Mouse (Mus musculus): ENCODE measurements around the gene Adam15.

The Adam15 gene

DNA sequence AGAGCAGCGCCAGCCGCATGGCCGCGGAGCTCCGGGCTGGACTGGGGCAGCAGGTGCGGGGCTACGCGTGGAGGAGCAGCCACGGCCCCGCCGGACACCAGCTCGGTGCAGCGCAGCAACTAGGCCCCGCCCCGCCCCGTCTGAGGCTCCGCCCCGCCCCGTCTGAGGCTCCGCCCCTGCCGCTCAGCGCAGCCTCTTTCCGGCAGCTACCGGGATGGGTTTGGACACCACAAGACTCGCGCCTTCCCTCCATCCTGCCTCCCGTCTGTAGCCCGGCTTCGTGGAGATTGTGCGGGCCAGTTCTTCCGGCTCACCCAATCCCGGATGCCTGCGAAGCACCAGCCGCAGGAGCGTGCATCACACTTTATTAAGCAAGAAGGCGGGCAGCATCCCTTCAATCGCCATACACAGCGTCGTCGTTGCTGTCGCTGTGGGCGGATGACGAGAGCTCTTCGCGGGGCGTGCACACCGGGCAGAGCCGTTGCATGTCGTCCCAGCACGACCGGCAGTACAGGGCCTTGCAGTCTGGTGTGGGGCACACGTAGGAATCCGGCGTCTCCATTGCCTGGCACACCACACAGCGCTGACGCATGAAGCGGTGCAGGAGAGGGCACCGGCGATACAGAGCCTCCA, at the start of gene Adam15:
Adam15 (minus strand) TSS at position 128 of the 633 bp plus-strand sequence.
- DNase-seq (ENCODE audit: inconsistent age in 2 of 2, low spot score in 1 of 2): peak; percentile 94 to 98

DNA sequence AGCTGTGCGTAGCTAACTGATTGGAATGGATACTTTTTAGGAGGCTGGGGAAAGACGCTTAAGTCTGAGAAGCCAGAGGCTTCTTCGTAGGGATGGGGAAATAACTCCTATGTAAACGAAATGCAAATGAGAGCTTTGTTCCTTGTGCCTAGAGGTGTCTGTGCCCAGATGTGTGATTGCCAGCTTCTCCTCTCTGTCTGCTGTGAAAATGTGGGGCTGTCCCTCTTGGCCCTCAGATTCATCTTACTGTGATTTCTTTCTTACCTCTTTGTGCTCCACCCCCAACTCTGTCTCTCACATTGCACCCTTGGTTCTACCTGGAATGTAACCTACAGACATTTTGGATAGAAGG, 46.8 kb upstream of the Adam15 start:
- no peak for DNase-seq (ENCODE audit: inconsistent age in 2 of 2, low spot score in 1 of 2)

DNA sequence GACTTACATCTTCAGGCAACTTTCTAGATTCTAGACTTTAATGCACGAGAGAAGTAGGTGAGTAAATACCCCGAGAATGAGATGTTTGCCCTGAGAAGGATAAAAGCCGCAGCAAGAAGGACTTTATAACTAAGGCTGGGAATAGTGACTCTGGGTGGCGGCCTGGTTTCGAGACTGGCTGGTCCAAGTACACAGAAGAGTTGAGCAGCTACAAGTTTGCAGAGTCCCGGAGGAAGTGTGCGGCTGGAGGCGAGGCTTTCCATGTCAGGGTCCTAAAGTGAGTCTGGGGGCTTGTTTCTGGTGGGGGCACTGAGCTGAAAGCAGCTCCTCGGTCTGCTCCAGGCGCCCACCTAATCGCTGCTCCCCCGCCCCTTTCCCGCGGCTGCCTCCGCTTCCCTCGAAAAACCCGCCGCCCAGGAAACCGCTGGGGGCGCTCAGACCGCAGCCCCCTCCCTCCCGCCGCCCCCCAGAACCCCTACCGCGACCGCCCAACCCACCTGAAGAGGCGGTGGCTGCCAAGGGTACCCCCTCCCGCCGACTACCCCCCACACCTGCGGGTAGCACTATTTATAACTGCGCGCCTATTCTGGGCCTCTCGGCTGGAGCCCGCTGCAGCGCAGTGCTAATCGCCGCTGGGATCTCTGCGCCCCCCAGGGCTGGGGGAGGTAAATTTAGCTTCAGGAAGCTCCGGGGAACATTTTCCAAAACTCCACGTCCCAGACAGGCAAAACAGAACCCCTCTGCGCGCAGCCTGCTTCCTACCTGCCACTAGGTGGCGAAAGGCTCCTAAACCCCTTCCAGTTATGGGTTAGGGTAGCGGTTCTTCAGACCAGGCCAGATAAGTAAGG, 46.2 kb upstream of the Adam15 start:
- peak; percentile 79 to 94 for DNase-seq (ENCODE audit: inconsistent age in 2 of 2, low spot score in 1 of 2)

DNA sequence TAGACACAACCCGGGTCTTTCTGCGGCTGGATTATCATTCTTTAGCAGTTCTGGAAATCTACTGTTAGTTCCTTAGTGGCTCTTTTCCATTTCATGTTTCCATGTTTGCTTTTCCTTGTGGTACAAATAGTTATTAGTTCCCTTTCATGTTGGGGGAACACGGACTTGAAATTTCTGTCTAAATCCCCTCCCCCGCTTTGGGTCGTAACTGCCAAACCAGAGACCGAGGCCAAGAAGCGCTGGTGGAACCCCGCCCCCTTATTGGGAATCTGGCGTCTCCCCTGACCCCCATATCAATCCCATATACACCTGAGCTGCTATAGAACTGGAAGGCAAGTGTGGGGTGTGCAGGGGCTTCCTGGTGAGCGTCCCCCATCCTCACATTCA, 45.6 kb upstream of the Adam15 start:
- peak in 1 of 2 experiments; percentile 57 for DNase-seq (ENCODE audit: inconsistent age in 2 of 2, low spot score in 1 of 2)

DNA sequence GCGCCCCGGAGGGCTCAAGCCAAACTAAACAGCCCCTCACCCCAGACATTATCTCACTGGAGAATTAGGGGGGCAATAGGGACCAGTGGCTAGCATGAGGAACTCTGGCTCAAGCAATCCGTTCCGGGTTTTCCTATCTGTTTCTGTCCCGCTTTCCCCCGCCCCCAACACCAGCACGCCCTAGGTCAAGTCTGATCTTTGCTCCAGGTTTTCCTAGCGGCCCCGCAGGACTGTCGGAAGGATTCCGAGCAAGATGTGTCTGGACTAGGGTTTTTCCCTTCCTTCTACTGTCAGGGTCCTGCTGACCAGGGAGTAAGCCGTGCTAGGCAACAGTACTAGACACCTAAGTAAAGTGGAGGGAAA, 45.1 kb upstream of the Adam15 start:
- DNase-seq (ENCODE audit: inconsistent age in 2 of 2, low spot score in 1 of 2): peak; percentile 90 to 96

DNA sequence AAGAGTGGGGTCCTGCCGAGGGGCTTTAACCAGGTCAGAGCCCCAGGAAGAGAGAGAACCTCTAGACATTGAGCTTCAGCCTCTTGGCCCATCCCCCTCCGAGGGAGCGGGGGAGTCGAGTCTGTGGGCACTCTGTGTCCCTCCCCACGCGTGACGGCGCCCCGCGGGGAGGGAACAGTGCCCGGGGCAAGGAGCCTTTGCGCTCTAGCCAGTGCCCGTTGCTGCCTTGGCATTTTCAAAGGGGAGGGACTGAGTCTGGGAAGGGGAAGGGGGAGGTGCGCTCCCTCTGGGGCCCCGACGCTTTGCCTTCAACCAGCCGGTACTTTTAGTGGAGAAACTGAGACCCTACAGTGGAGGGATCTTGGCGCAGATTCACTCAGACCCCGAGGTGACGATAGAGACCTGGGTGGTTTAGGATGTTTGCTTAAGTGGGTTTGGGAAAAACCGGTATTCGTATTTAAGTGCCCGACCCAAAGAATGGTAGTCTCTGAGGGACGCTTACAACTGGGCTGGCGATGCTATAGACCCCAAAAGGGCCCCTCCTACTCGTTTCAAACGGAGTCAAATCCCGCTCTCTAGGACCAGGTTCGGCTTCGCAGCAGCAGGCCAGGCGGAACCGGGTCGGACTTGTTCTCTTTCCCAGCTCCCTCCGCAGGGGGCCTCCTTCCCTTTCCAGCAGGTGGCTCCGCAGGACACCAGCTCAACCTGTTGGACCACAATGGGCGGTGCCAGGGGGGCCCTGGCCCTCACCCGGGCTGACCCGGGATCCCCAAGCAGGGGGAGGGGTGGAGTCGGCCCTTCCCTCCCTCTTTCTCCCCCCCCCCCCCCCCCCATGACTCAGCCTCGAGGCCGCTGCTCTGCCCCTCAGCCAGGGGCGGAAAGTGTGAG, 44.5 kb upstream of the Adam15 start, which contains the start of gene Zbtb7b:
Zbtb7b (minus strand) TSS at position 771 of the 888 bp plus-strand sequence.
- DNase-seq (ENCODE audit: inconsistent age in 2 of 2, low spot score in 1 of 2): peak; percentile 93 to 96

DNA sequence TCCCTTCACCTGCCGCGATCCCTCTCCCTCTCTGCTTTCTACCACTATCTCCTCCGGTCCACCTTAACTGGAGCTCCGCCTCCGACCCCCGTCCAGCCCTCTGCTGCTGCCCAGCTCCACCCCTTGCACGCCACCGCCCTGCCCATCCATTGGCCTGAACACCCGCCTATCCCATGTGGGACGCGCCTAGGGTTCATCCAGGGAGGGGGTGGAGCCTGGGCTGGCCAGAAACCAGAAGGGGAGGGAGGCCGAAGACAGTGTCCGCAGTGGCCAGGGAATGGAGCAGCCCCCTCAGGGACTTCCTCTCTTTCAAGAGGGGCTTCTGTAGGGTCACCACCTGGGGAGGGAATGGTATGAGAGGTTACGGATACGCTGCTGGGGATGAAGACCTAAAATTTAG, 43.8 kb upstream of the Adam15 start:
- peak; percentile 99 to 100 for DNase-seq (ENCODE audit: inconsistent age in 2 of 2, low spot score in 1 of 2)

DNA sequence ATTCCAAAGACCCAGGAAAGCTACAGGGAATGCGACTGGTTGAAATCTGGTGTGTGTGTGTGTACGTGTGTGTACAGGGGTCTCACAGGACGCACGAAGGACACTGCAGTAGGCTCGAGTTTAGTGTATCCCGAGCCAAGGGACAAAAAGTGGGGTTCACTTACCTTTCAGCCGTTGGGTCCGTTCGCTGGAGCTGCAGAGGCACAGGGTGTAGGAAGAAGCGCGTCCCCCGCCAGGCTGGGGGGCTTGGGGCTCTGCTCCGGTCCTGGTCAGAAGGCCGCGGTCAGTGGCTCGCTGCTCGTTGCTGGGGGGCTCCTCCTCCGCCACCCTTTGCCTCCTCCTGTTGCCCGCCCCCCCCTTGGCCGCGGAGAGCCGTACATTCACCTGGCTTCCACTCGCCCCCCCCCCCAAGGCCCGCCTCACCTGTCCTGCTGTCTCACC, 43.1 kb upstream of the Adam15 start:
- DNase-seq (ENCODE audit: inconsistent age in 2 of 2, low spot score in 1 of 2): peak; percentile 71 to 86

DNA sequence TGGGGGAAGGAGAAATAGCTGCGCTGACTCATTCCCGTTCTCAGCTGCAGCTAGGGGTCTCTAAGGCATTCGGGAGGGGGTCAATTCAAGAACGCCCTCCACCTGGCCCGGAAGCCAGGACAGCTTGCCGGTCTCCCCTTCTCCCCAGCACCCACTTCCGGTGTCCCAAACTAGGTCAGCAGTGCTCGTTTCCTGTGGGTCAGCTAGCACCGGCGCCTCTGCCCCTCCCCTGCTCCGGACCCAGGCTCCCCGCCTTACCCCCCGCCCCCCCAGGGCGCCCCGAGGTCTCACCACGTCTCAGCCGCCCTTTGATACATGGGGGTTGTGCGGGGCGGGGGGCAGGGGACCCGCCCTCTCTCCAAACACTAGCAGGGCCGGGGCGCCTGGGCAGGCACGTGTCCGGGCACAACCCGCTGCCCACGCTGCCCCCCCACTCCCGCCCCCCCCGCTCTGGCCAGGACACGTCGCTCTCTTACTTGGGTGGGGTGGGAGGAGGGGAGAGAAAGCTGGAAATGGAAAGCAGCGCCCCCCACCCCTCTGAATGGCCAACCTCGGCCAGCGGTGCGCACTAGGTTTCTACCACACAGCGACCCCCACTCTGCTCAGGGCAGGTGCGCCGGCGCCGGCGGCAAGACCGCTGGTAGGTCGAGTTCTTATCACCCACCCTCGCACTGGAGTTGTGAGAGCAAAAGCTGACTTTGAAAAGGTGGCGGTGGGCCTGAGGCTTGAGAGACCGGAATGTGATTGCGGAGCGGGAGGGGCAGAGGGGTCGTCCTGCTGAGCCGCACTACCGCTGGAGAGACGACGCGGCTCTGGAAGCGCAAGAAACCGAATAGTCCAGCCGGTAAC, 42.1 kb upstream of the Adam15 start:
- peak; percentile 87 to 95 for DNase-seq (ENCODE audit: inconsistent age in 2 of 2, low spot score in 1 of 2)

DNA sequence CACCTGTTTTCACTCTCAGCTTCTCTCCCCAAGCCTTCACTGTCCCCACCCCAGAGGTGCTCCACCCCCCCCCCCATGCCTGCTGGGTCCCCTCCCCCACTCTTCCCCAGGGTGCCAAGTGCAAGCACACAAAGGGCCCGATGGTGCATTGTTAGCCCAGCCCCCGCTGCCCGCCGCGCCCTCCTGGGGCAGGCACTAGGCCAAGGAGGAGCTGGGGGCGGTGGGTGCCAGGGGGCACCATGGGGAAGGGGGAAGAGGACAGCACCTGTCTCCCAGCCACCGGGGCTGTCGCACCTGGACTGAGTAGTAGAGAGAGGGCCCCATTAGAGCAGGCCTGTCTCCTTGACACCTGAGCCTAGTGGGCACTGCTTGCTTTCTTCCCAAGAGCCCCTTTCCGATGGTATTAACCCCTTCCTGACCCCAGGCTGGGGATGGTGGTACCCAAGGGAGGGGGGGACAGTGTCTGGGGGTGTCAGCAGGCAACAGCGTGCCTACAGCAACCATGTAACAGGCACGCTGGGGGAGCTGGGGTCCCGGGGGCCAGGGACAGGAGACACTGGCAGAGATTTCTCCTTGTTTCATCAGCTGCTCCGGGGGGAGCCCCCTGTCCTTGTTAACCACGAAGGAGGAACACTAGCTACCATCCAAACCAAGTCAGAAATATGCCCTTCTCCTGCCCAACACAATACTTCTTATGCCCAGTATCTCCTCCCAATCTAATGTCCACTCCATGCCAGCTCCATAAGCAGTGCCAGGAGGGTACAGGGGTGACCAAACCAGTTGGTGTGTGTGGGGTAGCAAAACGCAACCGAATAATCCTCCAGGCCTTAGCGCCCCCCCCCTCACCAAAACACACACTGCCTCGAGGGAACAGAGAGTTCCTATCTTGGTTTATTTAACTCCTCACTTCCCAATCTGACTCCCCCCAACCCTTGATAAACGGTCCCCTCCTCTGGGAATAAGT, 41.2 kb upstream of the Adam15 start:
- peak; percentile 61 to 82 for DNase-seq (ENCODE audit: inconsistent age in 2 of 2, low spot score in 1 of 2)

DNA sequence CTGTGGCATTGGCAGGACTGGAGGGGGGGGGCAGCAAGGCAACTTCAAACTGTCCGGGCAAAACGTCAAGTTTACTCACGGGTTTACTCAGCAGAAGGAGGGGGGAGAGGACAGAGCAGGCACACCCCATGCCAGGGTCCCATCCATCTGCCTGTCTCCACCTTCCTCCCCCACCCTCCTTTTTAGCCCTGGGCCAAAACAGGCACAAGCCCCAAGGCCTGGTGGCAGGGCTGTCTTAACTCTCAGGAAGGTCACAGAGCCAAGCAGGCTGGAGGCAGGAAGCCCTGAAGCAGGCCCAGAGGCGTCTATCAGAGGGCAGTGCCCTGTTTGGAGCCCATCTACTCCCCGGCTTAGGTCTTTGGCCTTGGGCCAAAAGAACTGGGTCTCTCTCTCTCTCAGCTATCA, 40.3 kb upstream of the Adam15 start:
- peak; percentile 86 to 93 for DNase-seq (ENCODE audit: inconsistent age in 2 of 2, low spot score in 1 of 2)

DNA sequence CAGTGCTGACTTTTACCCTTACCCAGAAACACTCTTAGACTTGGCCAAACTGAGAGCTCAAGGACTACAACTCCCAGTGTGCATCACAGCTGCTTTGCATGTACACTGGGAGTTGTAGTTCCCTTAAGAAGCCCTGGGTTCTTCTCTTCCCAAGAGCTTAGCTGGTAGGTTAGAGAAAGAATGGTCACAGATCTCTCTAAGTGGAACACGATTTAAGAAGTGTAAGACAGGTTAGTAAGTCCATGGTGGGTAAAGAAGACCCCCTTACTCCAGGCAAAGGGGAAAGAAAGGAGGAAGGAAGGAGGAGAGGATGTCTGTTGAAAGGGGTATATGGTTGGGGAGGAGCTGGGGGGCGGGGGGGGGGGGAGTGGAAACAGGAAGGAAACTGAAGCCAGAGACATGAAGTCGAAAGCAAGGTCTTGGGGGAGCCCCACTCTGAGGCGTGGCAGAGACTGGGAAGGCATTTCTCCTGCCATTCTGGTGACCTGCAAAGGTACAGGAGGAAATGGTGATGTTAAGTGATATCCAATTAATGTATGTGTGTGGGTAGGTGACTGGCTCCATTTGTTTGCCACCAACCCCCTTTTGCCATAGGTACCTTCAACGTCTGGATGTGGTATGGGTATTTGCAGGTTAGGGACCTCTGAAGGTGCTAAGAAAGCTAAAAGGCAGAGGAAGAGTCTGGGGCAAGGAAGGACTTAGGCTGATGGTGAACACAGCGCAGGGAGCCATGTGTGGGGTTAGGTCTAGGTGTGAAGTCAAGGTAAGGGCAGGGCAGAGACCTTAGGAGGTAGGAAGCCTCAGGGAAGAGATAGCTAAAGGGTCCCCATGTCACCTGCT, 39.3 kb upstream of the Adam15 start:
- peak in 1 of 2 experiments; percentile 64 for DNase-seq (ENCODE audit: inconsistent age in 2 of 2, low spot score in 1 of 2)

DNA sequence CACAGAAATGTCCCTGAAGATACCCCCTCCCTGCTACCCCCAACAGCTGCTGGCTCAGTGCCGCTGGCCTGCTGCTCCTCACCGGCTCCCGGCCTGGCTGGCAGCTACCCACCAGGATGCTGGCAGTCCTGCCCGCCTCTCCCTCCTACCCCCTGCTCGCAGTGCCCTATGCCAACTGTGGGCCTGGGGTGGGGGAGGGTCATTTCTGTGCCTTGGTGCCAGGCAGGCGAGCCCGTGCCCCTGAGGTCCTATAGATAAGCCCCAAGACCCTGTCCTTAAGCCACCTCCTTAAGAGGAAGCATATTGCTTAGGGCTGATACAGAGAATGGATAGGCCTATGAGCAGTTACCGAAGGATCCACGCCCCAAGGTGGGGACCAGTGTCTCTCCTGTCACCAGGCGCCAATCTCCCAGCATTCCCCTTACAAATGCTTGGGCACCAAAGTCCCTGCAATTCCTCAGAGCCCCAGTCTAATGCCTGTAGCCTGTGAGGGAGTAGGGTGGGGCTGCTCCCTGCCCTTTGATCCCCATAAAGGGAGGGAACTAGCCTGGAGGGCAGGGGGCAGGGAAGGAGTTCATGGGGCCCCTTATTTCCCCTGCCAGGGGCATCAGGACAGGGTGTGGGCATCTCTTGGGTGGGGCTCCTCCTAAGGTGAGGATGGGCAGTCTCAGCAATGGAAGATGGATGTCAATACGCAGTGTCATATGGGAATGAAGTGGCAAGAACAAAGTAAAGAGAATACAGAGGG, 38.5 kb upstream of the Adam15 start:
- DNase-seq (ENCODE audit: inconsistent age in 2 of 2, low spot score in 1 of 2): peak; percentile 44 to 76

DNA sequence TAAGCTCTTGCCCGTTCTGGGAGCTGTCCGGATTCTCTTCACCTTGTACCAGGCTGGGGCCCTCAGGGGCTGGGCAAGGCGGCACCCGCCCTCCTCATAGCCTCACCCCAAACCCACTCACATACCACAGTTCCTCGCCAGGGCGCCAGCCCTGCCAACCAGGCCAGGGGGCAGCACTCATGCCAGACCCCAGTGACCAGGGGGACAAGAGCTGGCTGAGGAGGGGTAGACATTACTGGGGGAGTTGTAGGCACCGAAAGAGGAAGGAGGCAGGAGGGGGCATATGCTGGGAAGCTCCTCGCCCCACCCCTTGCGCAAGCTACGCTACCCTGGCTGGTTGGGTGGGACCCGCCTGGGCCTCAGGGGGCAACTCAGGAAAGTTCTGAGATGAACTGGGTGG, 37.8 kb upstream of the Adam15 start:
- DNase-seq (ENCODE audit: inconsistent age in 2 of 2, low spot score in 1 of 2): peak; percentile 40 to 76

DNA sequence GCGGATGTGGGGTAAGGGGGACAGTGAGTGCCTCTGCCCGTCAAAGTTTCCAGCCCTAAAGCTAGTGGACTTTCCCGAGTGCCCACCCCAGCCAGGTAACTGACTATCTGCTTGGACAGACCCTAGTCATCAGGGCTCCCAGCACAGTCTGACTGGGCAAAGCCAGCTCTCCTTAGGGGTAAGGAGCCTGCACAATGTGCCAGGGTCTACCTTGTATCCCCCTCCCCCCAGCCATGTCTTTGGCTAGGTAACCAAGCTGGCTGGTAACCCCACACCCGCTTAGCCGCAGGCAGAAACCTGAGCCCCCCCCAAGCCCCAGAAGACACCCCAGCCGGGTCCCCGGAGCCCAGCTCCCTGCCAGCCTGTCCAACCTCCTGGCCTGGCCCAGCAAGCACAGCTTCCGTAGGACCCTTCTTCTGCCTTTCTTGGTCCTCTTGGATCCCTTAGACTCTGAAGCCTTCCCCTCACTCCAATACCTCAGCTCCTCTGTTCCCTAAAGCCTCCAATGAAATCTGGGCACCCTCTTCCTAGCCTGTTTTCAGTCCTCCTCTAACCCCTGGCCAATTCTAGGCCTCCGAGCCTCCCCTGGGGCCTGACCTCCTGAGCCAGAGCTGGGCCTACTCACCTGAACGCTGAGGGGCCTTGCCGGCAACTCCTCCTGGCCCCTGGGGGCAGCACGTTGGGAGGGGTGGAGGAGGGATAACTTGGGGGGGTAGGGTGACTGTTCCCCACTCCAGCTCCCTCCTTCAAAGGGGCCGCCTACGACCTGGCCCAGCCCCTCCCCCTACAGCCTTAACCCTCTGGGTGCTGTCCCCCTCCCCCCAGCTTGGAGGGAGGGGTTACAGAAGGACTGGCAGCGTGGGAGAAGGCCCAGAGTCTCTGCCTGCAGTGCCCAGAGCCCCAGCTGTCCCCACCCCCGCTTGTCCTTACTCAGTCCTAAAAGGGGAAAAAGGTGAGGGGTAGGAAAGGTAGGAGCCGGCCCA, 36.9 kb upstream of the Adam15 start:
- peak; percentile 38 to 65 for DNase-seq (ENCODE audit: inconsistent age in 2 of 2, low spot score in 1 of 2)

DNA sequence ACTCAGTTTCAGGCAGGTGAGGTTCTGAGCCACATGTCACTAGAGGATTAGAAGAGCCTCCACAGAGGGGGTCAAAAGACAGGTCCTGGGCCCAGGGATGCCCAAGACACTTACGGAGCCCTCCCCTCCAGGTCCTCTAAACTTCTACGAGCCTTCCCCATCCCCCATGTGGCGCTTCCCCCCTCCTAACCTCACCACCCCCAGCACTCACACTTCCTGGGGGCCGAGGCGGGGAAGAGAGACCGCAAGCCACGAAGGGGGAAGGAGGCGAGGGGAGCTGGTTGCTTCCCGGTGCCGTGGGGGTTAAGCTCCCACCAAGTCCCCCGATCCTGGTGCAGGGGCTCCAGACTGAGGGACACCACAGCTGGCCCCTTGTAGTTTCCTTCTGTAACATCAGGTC, 35.7 kb upstream of the Adam15 start:
- DNase-seq (ENCODE audit: inconsistent age in 2 of 2, low spot score in 1 of 2): peak in 1 of 2 experiments; percentile 30
